ENCODE assay signal across 8 mouse cellular contexts in the genomic region with DNA sequence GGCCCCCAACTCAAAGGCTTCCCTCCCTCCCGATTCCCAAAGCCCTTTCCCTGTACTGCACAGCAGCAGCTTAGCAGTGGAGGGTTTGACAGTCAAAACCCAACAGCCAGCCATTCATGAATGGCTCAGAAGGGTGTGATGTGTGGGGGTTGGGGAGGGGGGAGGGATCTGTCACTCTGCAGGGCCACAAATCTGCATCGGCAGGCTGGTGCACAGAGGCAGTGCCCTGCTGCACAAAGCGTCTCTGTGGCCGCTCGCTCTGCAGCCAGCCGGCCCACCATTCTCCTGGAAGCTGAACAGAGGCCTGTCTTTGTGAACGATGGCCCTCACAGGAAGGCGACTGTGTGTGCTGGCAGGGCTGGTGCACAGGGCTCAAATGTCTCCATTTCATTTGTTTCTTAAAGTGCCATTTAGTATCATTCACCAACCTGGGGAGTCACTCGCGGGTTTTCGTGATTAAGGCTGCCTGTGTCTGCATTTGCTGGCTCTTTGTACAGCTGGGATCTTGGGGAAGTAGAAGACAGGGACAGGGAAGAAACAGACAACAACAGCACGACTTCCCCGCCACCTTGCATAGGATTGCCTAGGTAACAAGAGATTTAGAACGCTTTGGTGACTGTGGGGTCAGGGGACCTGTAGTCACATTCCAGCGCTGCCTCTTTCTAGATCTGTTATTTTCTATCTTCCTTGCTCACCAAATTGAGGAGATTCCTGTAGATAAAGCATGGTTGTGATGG. TPM values are rescaled to one million over a fixed set of nuclear protein-coding genes. Genes with fewer than 3 reads are reported as not detected.
DNase-seq lines count a peak whose midpoint lies in the region; ATAC-seq and TF ChIP-seq lines count a peak whose summit lies in the region.

No protein-coding gene starts in this region.

- peak overlapping the region; percentile 28; the same call in 1 of the 2 replicates for H3K9ac ChIP-seq in embryonic facial prominence, embryonic 14.5 days (ENCODE audit: low read depth, low read length)

- H3K36me3 ChIP-seq in heart, embryonic 10.5 days = peaks cover 19% of the 10 kb centered on the region
- H3K36me3 ChIP-seq in embryonic facial prominence, embryonic 14.5 days (ENCODE audit: control insufficient read depth, insufficient read depth, low read length) = peaks cover 20% of the 10 kb centered on the region
- H3K36me3 ChIP-seq in myocyte (ENCODE audit: control insufficient read depth, insufficient read depth) = peaks cover 22% of the 10 kb centered on the region

- H3K4me1 ChIP-seq in heart, embryonic 10.5 days = peaks cover 18% of the 10 kb centered on the region
- H3K4me1 ChIP-seq in embryonic facial prominence, embryonic 14.5 days (ENCODE audit: control insufficient read depth, insufficient read depth, low read length) = peaks cover 12% of the 10 kb centered on the region; the same call in 1 of the 2 replicates

- H3ac ChIP-seq in myocyte (ENCODE audit: control insufficient read depth, insufficient read length) = no peak overlapping the region

- no peaks in the 10 kb centered on the region for H3K9me3 ChIP-seq in heart, embryonic 10.5 days
- H3K9me3 ChIP-seq in embryonic facial prominence, embryonic 14.5 days (ENCODE audit: control insufficient read depth, low read length) = no peaks in the 10 kb centered on the region

- no peak overlapping the region for H3K4me3 ChIP-seq in heart, embryonic 10.5 days
- H3K4me3 ChIP-seq in embryonic facial prominence, embryonic 14.5 days (ENCODE audit: low read depth, low read length) = no peak overlapping the region
- H3K4me3 ChIP-seq in myocyte = no peak overlapping the region

- intact Hi-C loops in heart, postnatal 10 days (cut with DNase I) = no loop called here

- H3K27ac ChIP-seq in heart, embryonic 10.5 days = peak overlapping the region; percentile 13; the same call in 1 of the 2 replicates
- H3K27ac ChIP-seq in embryonic facial prominence, embryonic 14.5 days (replicated peaks; ENCODE audit: low read depth, low read length) = 0 out of 2 replicates have a peak overlapping the region, but pooled peaks have one; percentile 3

- no peaks in the 10 kb centered on the region for H3K27me3 ChIP-seq in heart, embryonic 10.5 days (ENCODE audit: insufficient read depth, poor library complexity, severe bottlenecking)
- H3K27me3 ChIP-seq in embryonic facial prominence, embryonic 14.5 days (replicated peaks; ENCODE audit: control insufficient read depth, insufficient read depth, low read length) = no peaks in the 10 kb centered on the region
- no peaks in the 10 kb centered on the region for H3K27me3 ChIP-seq in myocyte (ENCODE audit: control insufficient read depth, insufficient read depth, insufficient read length)

- WGBS in heart, embryonic 10.5 days = 24% methylated on average over 15 of the region's 15 CpGs
- WGBS in embryonic facial prominence, embryonic 14.5 days = 19% methylated on average over 15 of the region's 15 CpGs

- no peaks in the 10 kb centered on the region for H3K79me2 ChIP-seq in myocyte (ENCODE audit: control insufficient read depth, insufficient read depth)

- H3K4me2 ChIP-seq in embryonic facial prominence, embryonic 14.5 days (ENCODE audit: low read depth, low read length) = no peak overlapping the region
- H3K4me2 ChIP-seq in myocyte (ENCODE audit: low read depth) = no peak overlapping the region

- ATAC-seq in embryonic facial prominence, embryonic 14.5 days (ENCODE audit: low read depth) = peak; percentile 80
- ATAC-seq in CD4-positive, CD25-positive, alpha-beta regulatory T cell, adult 4 months = no peak

- DNase-seq in heart, embryonic 10.5 days (ENCODE audit: low spot score) = no peak
- no peak for DNase-seq in heart, postnatal 10 days
- DNase-seq in embryonic facial prominence, embryonic 14.5 days (ENCODE audit: low spot score) = peak; percentile 68
- peak; percentile 88 for DNase-seq in layer of hippocampus, adult 9-11 months
- no peak for DNase-seq in adrenal gland, postnatal 14 days
- DNase-seq in thymus, postnatal 36 days = no peak

- no peak for TF ChIP-seq POLR2A in myocyte (IDR thresholded peaks at IDR 0.05; ENCODE audit: insufficient read length, low read depth)

TF ChIP-seq in myocyte, 11 proteins besides CTCF, POLR2A, EP300 and RAD21:
- TF ChIP-seq E2F4 (IDR thresholded peaks at IDR 0.05; ENCODE audit: insufficient read depth) (no peak), POLR2AphosphoS2 (IDR thresholded peaks at IDR 0.05; ENCODE audit: insufficient read length, low read depth) (peak; percentile 64)

RNA-seq across cellular contexts. Expression of a gene that starts 31.0 kb away (rescaled TPM):
- 18.0 and 22.4 TPM in 2 replicates for polyA plus RNA-seq in heart, embryonic 10.5 days (2016; fragmentation: Nextera tagmentation; extraction: Ambion mirVana)
- total RNA-seq in heart, postnatal 10 days (2021) = 10 to 100 TPM; 32.7 to 33.7 TPM
- 31.5 and 33.8 TPM in 2 replicates for polyA plus RNA-seq in embryonic facial prominence, embryonic 14.5 days (2014; fragmentation: Nextera tagmentation; extraction: Ambion mirVana)
- polyA plus RNA-seq in myocyte (2012; fragmentation: generic; extraction: Trizol) = 19.9 TPM
- 22.6 and 27.6 TPM in 2 replicates for total RNA-seq in adrenal gland, postnatal 14 days (2021)
- 10 to 100 TPM in 1 of 2 experiments, 1 to 10 TPM in 1; 6.0 to 11.5 TPM for polyA plus RNA-seq in CD4-positive, CD25-positive, alpha-beta regulatory T cell, adult 4 months (2017; shearing (Covaris generic))

Comparison
In these comparisons a context has a peak if more than half of its experiments do, and no peak if none do; other contexts are left out.
1. DNase-seq: peak in embryonic facial prominence, embryonic 14.5 days (single experiment) and layer of hippocampus, adult 9-11 months (single experiment); none in heart, embryonic 10.5 days (single experiment), heart, postnatal 10 days (0 of 2), adrenal gland, postnatal 14 days (single experiment) and thymus, postnatal 36 days (0 of 2).